Mouse (Mus musculus) stomach, postnatal 0 days (tissue): ENCODE measurements around the gene Stk39.

Source experiments
- CTCF ChIP-seq: IDR thresholded peaks from 2 replicates; pipeline ENCODE4 v1.5.1; 2016; ENCODE audit warnings: antibody characterized with exemption, low read depth, mild to moderate bottlenecking, moderate library complexity
- EP300 ChIP-seq: optimal IDR thresholded peaks from 2 replicates; pipeline ENCODE3; 2016; ENCODE audit warnings: antibody characterized with exemption

- TF ChIP-seq CTCF = no peak
- TF ChIP-seq EP300 = no peak
These were observed 228.8 kb downstream of the Stk39 start for GRCm38 (mm10) chr2:68243273-68243672.
